Mouse (Mus musculus) liver, postnatal 0 days (tissue): Measurements from ENCODE around the gene Baz2a.

ENCODE experiments used
- CTCF ChIP-seq: sonication (generic); IDR thresholded peaks from 2 replicates; pipeline ENCODE4 v1.5.1; 2016; ENCODE audit warnings: antibody characterized with exemption, low read depth
- EP300 ChIP-seq: IDR thresholded peaks from 2 replicates; pipeline ENCODE4 v1.6.1; 2016; ENCODE audit warnings: antibody characterized with exemption, low read depth, mild to moderate bottlenecking

DNA sequence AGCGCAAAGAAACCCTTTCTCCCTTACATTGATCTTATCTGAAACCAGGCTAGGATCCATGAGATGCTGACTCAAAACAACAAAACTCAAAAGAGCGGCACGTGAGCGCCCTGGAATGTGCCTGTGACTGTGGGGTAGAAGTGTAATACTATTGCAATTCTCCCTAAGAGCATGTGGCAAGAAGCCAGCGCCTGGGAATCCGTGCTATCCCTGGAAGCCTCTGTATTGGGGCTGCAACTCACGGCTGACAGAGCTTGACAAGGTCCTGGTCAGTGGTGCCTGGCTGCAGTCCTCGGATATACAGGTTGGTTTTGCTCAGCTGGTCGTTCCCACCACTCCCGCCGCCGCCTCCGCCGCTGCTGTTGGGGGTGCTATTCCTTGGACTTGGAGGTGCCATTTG, 59.6 kb downstream of the Baz2a start:
- TF ChIP-seq CTCF (no peak), EP300 (no peak)
